Mouse (Mus musculus) urinary bladder, postnatal 25 days (tissue): ENCODE measurements at regions not wholly inside any gene's neighbourhood (a gene's known extent, or its start where the extent isn't known, plus 50 kb on each side); places are given as distances from the start of the nearest gene placed in this dataset.
"Not testable (repeated sequence)": the region's sequence is repeated elsewhere in the genome, so short reads cannot be mapped to it uniquely, and the experiment has no call there.

ENCODE experiments used
- DNase-seq: peaks from one replicate; pipeline ENCODE4 v3.0.0; 2022; ENCODE audit warnings: low spot score

- no peak for DNase-seq
Measured at GRCm38 (mm10) chr10:9462361-9462760, 212.6 kb downstream of the Samd5 start.

- DNase-seq: no peak
Measured at GRCm38 (mm10) chr10:9459145-9459544, 215.9 kb downstream of the Samd5 start.

- DNase-seq: no peak
Measured at GRCm38 (mm10) chr10:9458466-9458865, 216.5 kb downstream of the Samd5 start.

- DNase-seq: no peak
Measured at GRCm38 (mm10) chr10:9457222-9457621, 217.8 kb downstream of the Samd5 start.

GRCm38 (mm10) chr10:9439072-9439471 is 235.9 kb downstream of the Samd5 start:
- no peak for DNase-seq

GRCm38 (mm10) chr10:9438366-9438765 is 236.6 kb downstream of the Samd5 start:
- no peak for DNase-seq

GRCm38 (mm10) chr10:9429085-9429484 is 245.9 kb downstream of the Samd5 start:
- no peak for DNase-seq

- no peak for DNase-seq
Measured at GRCm38 (mm10) chr10:9420741-9421140, 254.3 kb downstream of the Samd5 start.

- DNase-seq: no peak
Measured at GRCm38 (mm10) chr10:9416685-9417084, 258.3 kb downstream of the Samd5 start.

GRCm38 (mm10) chr10:9406101-9406500 is 268.9 kb downstream of the Samd5 start:
- no peak for DNase-seq

- no peak for DNase-seq
Measured at GRCm38 (mm10) chr10:9405417-9405816, 269.6 kb downstream of the Samd5 start.

GRCm38 (mm10) chr10:9404963-9405362 is 270.0 kb downstream of the Samd5 start:
- no peak for DNase-seq

GRCm38 (mm10) chr10:9400911-9401617 is 273.9 kb downstream of the Samd5 start:
- DNase-seq: no peak

- DNase-seq: no peak
Measured at GRCm38 (mm10) chr10:9377440-9378101, 297.4 kb downstream of the Samd5 start.

- no peak for DNase-seq
Measured at GRCm38 (mm10) chr10:9362306-9362865, 312.6 kb downstream of the Samd5 start.

GRCm38 (mm10) chr10:9338207-9338801 is 336.7 kb downstream of the Samd5 start:
- no peak for DNase-seq

- no peak for DNase-seq
Measured at GRCm38 (mm10) chr10:9334245-9334845, 340.7 kb downstream of the Samd5 start.

- DNase-seq: no peak
Measured at GRCm38 (mm10) chr10:9331694-9332093, 343.3 kb downstream of the Samd5 start.

- DNase-seq: no peak
Measured at GRCm38 (mm10) chr10:9328324-9328723, 346.7 kb downstream of the Samd5 start.

GRCm38 (mm10) chr10:9327881-9328280 is 347.1 kb downstream of the Samd5 start:
- DNase-seq: not testable (repeated sequence)

- DNase-seq: no peak
Measured at GRCm38 (mm10) chr10:9312326-9312725, 362.7 kb downstream of the Samd5 start.

- DNase-seq: no peak
Measured at GRCm38 (mm10) chr10:9310346-9310745, 364.7 kb downstream of the Samd5 start.

- no peak for DNase-seq
Measured at GRCm38 (mm10) chr10:9296055-9296454, 379.0 kb downstream of the Samd5 start.
